Mouse (Mus musculus): Measurements from ENCODE around the gene Rcn1.

Gene Rcn1

GRCm38 (mm10) chr2:105399085-105399891 is at the start of gene Rcn1:
TSS of gene Rcn1 (minus strand) at chr2:105399319.
- peak; percentile 65 to 76 for DNase-seq

GRCm38 (mm10) chr2:105444072-105444471 is 45.0 kb upstream of the Rcn1 start:
- peak in 1 of 2 experiments; percentile 53 for DNase-seq

DNA sequence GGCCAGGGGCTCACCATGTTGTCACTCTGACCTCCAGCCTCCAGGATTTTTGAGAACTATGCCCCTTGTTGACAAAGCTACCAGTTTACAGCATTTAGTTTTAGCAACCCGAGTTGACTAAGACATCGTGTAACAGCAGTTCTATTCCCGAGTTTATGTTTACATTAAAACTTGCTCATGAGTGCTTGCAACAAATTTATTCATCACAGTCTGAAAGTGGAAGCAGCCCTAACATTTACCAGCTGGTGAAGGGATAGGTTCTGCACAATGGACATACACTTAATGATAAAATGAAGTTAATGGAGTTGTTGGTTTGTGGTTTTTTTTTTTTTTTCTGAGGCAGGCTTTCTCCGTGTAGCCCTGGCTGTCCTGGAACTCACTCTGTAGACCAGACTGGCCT is 39.9 kb upstream of the Rcn1 start:
- DNase-seq: no peak

GRCm38 (mm10) chr2:105438525-105438924 is 39.4 kb upstream of the Rcn1 start:
- DNase-seq: no peak

GRCm38 (mm10) chr2:105432927-105433326 is 33.8 kb upstream of the Rcn1 start:
- no peak for DNase-seq

GRCm38 (mm10) chr2:105430373-105430772 is 31.3 kb upstream of the Rcn1 start:
- DNase-seq: no peak

GRCm38 (mm10) chr2:105429899-105430298 is 30.8 kb upstream of the Rcn1 start:
- no peak for DNase-seq

GRCm38 (mm10) chr2:105428467-105428866 is 29.3 kb upstream of the Rcn1 start:
- no peak for DNase-seq

DNA sequence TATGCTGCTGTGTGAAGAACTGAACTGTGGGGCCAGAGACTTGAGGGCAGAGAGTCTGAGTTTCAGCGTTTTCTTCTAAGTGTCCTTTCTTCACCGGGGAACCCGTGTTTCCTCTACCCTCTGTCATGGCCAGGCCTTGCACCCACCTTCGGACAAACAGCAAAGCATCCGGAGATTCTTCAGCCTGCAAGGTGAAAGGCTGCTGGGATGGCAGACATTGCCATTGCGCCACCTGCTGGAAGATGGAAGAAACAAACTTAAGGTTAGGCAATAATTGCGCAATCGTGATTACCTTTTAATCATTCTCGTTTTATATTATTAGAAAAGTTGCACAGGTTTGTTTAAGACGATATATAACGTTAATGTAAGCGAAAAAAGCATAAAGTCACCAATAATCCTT is 28.9 kb upstream of the Rcn1 start:
- DNase-seq: peak; percentile 86 to 91

DNA sequence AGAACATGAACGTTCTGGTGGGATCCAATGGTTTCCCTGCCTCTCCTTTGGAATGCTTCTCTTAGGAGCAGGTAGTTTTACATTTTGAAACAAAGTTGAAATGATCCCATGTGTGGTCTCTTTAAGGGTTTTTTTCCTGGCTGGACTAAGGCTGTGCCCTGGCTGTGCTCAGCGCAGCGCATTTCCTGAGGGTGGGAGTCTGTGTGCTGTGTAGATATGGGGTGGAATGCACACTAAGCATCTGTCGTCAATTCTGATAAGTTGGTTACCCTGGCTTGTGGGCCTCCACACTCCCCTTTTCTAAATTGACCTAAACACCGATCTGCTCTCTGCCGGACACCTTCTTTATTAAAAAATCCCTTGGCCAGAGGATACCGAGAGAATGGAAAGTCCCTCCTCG is 28.3 kb upstream of the Rcn1 start:
- DNase-seq: no peak

- DNase-seq: no peak
These were observed 19.6 kb upstream of the Rcn1 start for GRCm38 (mm10) chr2:105418629-105419227.

DNA sequence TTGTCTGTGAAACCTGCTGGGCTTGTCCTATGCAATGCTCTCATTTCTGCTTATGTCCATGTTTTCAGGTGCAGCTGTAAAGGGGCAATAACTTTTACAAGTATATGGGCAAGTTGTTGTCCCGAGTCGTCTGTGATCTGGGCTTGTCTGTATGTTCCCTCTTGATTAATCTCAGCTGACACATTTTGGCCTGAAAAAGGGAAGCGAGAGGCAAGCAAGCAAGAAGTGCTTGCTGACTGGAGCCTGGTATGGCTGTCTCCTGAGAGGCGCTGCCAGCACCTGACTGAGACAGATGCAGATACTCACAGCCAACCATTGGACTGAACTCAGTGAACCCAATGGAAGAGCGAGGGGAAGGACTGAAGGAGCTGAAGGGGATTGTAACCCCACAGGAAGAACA is 18.5 kb upstream of the Rcn1 start:
- DNase-seq: no peak

GRCm38 (mm10) chr2:105416660-105417348 is 17.7 kb upstream of the Rcn1 start:
- DNase-seq: peak; percentile 62 to 67

DNA sequence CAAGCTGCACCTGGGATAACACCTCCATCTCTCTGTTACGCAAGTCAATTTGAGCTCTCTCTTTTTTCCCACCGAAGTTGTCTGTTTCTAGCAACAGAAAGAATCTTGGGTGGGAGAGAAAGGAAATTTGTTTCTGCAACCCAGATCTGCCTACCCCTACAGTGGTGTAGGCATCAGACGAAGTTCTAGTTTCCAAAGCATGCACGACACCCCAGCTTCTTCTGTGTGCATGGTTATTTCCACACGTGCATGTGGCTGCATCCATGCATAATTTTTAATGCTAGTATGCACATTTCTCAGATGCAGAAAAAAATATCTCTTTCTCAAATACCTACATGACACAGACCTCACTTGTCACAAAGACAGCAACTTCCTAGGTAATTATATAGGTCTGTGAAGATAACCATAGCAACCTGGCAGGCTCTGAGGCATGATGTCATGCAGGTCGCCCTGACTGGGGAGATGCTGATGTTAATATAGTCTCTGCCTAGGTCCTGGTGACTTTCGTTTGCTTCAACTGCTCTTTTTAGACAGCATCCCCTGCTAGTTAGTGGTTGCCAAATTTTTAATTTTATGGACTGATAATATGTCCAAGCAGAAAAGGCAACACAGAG is 17.0 kb upstream of the Rcn1 start:
- peak; percentile 36 to 42 for DNase-seq

- no peak for DNase-seq
These were observed 15.2 kb upstream of the Rcn1 start for GRCm38 (mm10) chr2:105414309-105414708.

DNA sequence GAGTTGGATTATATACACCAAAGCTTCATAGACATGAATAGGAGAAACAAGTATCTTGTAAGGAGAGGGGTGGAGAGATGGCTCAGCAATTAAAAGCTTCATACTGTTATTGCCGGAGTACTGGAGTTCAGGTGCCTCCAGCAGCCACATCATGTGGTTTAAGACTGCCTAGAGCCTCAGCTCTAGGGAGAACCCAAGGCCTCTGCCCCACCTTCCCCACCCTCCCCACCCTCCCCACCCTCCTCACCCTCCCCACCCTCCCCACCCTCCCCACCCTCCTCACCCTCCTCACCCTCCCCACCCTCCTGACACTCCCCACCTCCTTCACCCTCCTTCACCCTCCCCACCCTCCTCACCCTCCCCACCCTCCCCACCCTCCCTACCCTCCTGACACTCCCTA is 10.1 kb upstream of the Rcn1 start:
- no peak for DNase-seq

- peak; percentile 69 to 71 for DNase-seq
These were observed 9.4 kb upstream of the Rcn1 start for GRCm38 (mm10) chr2:105408511-105408910.

- DNase-seq: no peak
These were observed 3.1 kb upstream of the Rcn1 start for GRCm38 (mm10) chr2:105402180-105402579.

DNA sequence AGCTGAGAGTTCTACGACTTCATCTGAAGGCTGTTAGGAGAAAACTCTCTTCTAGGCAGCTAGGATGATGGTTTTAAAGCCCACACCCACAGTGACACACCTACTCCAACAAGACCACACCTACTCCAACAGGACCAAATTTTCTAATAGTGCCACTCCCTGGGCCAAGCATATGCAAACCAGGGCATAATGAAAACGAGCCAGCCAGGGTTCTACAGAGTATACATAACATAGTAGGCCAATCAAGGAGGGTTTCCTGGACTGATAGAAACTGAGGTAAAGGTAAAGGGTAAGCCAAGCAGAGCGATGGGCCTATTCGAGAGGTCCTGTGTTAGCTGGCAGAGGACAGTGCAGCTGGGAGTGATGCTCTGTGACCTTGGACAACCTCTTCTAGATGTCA is 1.4 kb upstream of the Rcn1 start:
- DNase-seq: no peak

DNA sequence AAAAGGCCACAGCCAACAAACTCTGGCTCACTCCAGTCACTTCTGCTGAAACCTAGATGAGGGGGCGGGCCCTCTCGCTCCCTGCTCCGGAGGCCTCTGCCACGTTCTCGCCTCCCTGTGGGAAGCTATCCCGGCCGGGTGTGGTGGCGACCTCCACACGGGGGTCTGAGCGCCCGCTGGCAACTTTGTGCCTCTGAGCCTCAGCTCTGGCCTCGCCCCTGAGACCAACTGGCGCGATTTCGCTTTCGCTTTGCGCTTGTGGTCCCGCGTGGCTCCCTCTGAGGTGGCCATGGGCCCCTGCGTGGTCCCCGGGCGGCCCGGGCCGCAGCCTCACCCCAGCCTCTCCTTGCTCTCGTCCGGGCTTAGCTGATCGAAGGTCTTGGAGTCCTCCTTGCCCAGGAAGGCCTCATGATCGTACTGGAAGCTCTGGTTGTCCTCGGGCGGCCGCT is 459 bp downstream of the Rcn1 start:
- DNase-seq: peak in 1 of 2 experiments; percentile 53

GRCm38 (mm10) chr2:105397446-105398211 is 1.5 kb downstream of the Rcn1 start:
- no peak for DNase-seq

DNA sequence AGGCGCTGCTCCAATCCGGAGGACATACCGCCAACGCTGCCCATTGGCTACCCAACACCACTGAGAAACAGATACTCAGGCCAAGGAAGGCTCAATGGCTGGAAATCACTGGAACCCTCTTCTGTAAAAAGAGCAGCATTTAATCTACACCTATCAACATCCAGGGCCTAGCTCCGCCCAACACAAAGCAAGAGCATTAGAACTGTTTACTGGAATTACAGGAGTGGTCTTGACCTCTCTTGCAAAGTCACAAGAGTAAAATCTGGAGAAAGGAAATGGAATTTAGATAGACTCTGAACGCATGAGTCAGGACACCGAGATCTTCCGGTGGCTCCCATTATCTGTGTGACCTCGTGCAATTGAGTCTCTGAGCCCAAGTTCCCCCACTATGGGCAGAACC is 3.1 kb downstream of the Rcn1 start:
- DNase-seq: no peak

GRCm38 (mm10) chr2:105394375-105394774 is 4.7 kb downstream of the Rcn1 start:
- DNase-seq: no peak

All from cerebellum, postnatal 14 days (tissue).